Mouse (Mus musculus): ENCODE results near the gene Pdzd11.

Gene Pdzd11

DNA sequence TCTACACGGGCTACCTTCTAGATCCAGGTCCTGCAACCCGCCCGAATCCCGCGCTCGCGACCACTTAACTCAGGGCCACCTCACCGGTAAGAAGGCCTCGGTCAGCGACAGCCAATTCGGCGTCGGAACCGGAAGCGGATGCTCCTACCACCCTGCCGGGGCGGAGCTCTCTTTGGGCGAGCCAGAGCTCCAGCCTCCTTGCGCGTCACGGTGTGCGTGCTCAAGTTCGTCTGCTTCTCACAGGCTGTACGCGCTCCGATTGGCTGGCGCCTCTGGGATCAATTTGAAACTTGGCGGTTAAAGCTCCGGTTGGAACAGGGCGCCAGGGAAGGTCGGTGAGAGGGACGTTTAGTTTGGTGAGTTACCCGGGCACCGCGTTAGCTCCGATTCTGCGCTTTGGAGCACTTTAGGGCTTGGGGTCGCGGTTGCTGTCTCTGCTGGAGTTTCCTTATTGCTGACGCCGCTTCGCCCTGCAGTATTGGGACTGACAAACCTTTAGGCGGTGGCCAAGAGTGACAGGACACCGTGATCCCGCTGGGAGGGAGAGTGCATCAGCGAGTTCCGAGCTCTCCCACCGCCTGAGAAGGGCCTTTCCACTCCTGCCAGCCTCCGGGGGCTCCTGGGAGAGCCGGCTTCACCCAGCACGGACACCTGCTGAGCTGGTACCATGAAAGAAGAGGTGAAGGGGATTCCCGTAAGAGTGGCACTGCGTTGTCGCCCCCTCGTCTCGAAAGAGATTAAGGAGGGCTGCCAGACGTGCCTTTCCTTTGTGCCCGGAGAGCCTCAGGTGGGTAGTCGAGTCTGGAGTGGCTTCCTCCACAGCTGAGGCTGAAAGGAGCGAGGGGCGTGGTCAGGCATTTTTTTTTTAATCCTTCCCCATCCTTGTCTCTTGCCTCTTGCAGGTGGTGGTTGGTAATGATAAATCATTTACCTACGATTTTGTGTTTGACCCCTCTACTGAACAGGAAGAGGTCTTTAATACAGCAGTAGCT, at the start of gene Pdzd11:
Pdzd11 (minus strand) TSS at position 767 of the 992 bp plus-strand sequence.
- DNase-seq = peak; percentile 92 to 97

DNA sequence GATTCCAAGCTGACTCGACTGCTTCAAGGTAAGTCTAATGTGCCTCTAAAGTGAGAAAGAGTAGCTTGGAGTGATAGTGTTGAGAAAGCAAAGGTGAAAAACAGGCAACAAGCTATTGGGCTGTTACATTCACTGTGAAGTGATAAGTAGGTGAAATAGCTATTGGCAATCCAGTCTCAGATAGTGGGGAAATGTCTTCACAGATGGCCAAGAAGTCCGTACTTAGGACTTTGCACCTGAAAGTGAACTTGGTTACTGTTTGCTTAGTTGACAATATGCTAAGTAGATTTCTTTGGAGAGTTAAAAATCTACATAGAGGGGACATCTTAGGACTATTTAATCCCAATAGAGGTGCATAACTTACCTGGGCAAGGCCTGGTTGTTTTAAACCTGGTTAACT, 38.5 kb upstream of the Pdzd11 start:
- DNase-seq = no peak

DNA sequence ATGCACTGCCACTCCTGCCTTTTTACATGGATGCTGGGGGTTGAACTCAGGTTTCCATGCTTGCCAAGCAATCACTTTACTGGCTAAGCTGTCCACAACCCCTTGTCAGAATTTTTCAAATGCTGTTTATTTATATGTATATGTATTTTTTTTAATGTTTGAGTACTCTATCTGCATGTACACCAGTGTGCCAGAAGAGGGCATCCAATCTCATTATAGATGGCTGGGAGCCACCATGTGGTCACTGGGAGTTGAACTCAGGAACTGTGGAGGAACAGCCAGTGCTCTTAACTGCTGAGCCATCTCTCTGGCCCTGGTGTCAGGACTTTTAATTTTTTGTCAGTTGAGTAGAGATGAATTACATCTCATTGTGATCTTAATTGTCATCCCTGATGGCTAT, 26.5 kb upstream of the Pdzd11 start:
- DNase-seq = peak in 1 of 2 experiments; percentile 4

DNA sequence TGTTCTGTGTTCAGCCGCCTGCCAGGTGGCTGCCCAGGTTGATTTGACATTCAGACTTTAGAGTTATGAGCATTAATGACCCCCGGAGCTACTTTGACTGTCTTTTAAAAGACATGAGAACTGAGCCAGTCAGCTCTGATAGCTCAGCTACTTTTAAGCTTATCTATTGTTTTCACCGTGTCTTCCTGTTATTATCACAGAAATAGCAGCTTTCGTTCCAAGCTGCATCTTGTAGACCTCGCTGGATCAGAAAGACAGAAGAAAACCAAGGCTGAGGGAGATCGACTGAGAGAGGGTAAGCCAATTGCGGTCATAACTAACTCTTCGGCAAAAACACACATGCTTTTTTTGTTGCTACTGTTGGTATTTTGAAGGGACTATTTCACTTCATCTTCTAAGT, 12.1 kb upstream of the Pdzd11 start:
- DNase-seq = no peak

DNA sequence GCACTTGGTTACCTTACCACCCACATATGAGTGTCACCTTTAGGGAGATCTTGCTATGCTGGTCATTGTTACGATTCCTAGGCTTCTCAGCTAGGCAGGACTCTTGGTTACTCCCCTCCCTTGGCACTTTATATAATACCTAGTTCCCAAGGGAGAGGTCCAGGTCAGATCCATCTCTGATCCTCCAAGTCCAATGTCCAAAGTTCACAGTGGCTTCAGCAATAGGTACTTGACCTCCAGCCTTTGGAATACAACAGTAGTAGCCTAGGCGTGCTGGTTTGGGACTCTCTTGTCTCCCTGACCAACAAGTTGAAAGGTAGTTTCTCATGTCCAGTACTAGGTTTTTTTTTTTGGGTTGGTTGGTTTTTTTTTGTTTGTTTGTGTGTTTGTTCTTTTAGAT, 2.7 kb upstream of the Pdzd11 start:
- no peak for DNase-seq

DNA sequence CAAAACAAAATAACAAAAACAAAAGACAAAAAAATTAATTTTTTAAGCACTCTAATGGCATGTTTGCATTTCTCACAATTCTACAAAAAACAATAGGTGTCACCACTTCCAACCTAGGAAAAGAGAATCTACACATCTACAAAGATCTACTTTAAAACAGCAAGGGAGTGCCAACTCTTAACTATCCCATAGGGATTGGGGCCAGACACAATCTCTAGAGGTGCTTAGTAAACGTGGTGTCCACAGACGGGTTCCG, 894 bp downstream of the Pdzd11 start, which contains the start of gene Kif4:
Kif4 (plus strand) TSS at position 192 of the 256 bp plus-strand sequence.
- DNase-seq = no peak

DNA sequence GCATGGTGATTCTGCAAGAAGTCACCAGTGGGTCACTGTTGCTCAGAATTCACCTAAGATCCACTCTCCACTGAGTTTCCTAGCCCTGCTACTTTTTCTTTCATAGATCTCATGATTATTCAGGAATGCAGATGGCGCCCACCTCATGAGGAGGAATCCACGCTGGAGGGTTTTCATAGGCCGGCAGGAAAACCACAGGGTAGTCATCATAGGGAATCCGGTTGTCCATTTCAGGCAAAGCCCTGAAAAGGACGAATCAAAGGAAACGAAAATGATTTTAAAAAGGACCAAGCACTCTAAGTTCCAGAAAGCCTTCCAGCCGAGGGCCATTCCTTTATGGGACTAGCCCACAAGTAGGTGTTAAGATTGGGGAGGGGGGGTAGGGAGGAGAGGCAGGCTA, 1.2 kb downstream of the Pdzd11 start:
- no peak for DNase-seq

DNA sequence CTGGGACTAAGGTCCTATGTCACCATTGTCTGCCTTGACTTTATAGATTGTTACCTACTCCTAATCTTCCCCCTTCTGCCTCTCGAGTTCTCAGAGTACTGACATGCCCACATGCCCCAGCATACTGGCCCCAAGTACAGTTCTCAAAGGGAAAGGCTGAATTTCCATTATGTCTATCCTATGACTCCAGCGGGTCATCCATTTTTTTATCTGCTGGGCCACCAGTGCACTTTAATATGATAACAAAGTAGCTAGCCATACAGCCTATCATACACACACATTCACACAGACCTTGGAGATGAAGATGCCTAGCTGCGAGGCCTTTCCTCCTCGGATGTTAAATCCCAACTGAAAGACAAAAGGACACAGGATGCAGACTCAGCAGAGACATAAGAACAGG, 2.1 kb downstream of the Pdzd11 start:
- no peak for DNase-seq

DNA sequence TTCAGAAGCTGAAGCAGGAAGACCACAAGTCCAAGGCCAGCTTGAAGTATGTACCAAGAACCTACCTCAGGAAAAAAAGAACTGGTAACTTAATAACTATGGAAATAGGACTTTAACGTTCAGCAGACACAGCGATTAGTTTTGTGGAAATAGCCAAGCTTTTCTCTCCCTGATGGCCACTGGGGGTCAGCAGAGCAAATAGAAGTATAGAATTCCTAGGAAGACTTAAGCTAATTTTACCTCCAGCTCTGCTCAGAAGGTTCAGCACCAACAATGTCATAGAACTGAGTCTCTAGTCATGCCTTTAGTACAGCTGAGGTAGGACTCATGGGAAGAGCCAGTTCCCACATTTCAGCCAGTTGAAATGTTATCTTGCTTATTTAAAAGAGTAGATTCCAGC, 5.0 kb downstream of the Pdzd11 start:
- DNase-seq = peak; percentile 34 to 41

DNA sequence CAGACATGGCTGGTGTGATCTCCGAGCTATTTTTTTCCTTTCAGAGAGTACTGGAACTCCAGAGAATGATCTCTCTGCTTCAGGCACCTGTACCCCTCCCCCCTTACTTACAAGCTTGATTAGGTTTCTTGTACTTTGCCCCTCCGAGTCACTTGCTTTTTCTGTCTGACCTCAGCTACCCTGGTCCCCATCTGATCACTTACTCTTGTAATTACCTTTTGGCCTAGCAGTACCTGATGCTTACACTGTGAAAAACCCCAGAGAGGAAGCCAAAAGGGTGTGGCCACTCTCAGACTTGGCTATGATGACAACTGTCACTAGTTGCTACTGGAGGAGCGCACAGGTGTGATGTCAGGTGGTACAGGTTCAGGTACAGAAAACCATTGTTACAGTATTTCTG, 7.9 kb downstream of the Pdzd11 start:
- peak; percentile 5 to 37 for DNase-seq

DNA sequence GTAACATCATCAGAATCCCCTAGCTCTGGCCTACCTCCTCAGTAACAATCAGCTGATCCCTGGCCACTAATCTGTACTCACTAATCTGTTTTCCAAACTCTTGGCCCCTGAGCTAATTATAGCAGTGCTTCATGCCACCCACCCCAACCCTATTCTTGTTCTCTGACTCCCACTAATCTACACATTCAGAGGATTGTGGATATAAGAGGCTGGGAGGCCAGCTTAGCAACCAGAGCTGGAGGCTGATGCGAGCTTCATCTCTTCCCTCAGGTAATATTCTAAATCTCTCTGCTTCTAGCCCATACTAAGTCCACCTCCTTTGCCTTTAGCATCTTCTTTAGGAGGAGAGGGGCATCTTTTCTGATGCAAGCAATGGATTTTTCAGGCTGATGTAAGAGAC, 21.1 kb downstream of the Pdzd11 start, which contains the start of gene Arr3:
Arr3 (plus strand) TSS at position 184 of the 400 bp plus-strand sequence.
- no peak for DNase-seq

DNA sequence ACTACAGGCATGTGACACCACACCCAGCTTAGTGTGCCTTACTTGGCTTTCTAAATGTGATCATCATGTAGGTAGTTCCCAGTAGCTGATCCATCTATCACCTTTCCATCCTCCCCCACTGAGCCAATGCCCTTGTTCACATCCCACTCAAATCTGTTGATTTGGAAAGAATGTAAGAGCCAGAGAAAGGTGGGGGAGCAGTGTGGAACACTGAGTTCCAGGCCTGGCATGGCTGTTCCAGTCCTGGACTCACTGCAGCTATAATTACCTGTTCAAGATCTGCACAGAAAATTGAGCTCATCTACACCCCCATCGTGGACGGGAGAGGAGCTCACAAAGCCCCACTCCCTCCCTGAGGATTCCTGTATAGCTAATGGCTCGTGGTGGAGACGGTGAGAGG, 26.6 kb downstream of the Pdzd11 start:
- DNase-seq = no peak

DNA sequence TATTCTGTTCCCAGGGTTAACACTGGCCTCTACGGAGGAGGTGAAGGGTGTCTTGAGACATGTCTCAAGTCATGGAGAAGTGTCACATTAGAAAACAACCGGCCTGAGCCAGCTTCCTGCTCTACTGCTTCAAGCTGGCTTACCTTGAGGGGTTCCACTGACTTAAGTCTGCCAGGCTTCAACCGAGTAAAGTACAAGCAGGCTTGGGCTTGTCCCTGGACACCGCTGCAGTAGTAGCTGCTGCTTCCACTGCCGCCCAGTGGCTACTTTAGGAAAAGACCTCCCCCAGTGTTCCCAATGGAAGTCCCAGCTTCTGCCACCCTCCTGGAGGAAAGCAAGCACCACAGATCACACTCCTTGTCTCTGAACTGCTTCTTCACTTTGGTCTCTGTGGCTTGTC, 28.9 kb downstream of the Pdzd11 start:
- DNase-seq = peak; percentile 63 to 68

DNA sequence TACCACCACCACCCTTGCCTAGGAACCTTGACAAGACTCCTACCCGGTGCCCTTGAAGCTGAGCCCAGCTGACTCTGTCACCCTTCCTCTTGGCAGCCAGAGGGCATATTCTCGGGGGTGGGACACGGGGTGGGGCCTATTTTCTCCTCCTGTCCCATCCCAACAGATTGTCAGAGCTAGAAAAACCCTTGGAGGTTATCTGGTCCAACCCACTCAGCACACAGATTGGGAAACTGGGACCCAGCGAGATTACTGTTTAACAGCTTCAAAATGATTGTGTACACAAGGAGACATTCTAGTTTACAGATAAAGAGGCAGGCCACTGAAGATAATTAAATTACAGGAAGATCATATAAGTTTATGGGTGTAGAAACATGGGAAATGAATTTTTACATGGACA, 31.6 kb downstream of the Pdzd11 start, which contains the start of gene P2ry4:
P2ry4 (minus strand) TSS at position 79 of the 400 bp plus-strand sequence.
- no peak for DNase-seq
